Mouse (Mus musculus) midbrain, embryonic 13.5 days (tissue): ENCODE results near the gene Hao1. TPM values are rescaled to one million over a fixed set of nuclear protein-coding genes. Genes with fewer than 3 reads are reported as not detected.

Experiments
- ATAC-seq: fragments of 200-750 bp; cut with Nextera tagmentation; 2 replicates; pipeline ENCODE4 v1.8.0; 2017; ENCODE audit warnings: mild to moderate bottlenecking, moderate TSS enrichment, moderate library complexity
- H3K27ac ChIP-seq: fragments of 300-500 bp; sonication (generic); 2 replicates; pipeline ENCODE4 v1.5.1; 2015; ENCODE audit warnings: inconsistent platforms, mild to moderate bottlenecking, moderate library complexity
- H3K27me3 ChIP-seq: fragments of 300-500 bp; sonication (generic); 2 replicates; pipeline ENCODE4 v1.6.1; 2015; ENCODE audit warnings: mild to moderate bottlenecking, inconsistent platforms
- H3K36me3 ChIP-seq: fragments of 300-500 bp; sonication (generic); 2 replicates; pipeline ENCODE4 v1.6.1; 2015; ENCODE audit warnings: mild to moderate bottlenecking, inconsistent platforms
- H3K4me1 ChIP-seq: fragments of 300-500 bp; sonication (generic); replicated peaks from 2 replicates; pipeline ENCODE4 v1.6.1; 2015; ENCODE audit warnings: inconsistent platforms
- H3K4me2 ChIP-seq: fragments of 300-500 bp; sonication (generic); replicated peaks from 2 replicates; pipeline ENCODE4 v1.6.1; 2015; ENCODE audit warnings: moderate library complexity, mild to moderate bottlenecking, inconsistent platforms
- H3K4me3 ChIP-seq: fragments of 300-500 bp; sonication (generic); replicated peaks from 2 replicates; pipeline ENCODE4 v1.5.1; 2015; ENCODE audit warnings: mild to moderate bottlenecking, inconsistent platforms
- H3K9ac ChIP-seq: fragments of 300-500 bp; sonication (generic); replicated peaks from 2 replicates; pipeline ENCODE4 v1.6.1; 2015; ENCODE audit warnings: mild to moderate bottlenecking, inconsistent platforms
- H3K9me3 ChIP-seq: fragments of 300-500 bp; sonication (generic); 2 replicates; pipeline ENCODE4 v1.6.1; 2016; ENCODE audit warnings: mild to moderate bottlenecking, inconsistent platforms
- WGBS: fragments of 180-500 bp; shearing (Covaris S2); methylation state at CpG from one replicate; pipeline ENCODE4 v1.1.7; 2015; 5-methylcytosine and 5-hydroxymethylcytosine counted together
- polyA plus RNA-seq: library from polyadenylated mRNA; unstranded; fragments of >200 nt; fragmentation: Nextera tagmentation; extraction: Ambion mirVana; gene quantifications from 2 replicates; pipeline ENCODE4 v1.2.1, GENCODE M21; 2015

Hao1 gene
- polyA plus RNA-seq: not detected in 2 replicates

- WGBS: 84% methylated on average over 8 of the region's 8 CpGs
- H3K27ac ChIP-seq: no peak within 1 kb of the TSS
- ATAC-seq: no peak
- H3K4me1 ChIP-seq: no peaks in the 10 kb centered on the region
- no peak within 1 kb of the TSS for H3K4me3 ChIP-seq
- no peaks in the 10 kb centered on the region for H3K27me3 ChIP-seq
- H3K36me3 ChIP-seq: no peaks in the 10 kb centered on the region
- no peaks in the 10 kb centered on the region for H3K9me3 ChIP-seq
- no peak within 1 kb of the TSS for H3K9ac ChIP-seq
- no peak within 1 kb of the TSS for H3K4me2 ChIP-seq
Measured at GRCm38 (mm10) chr2:134554221-134554727, at the start of gene Hao1. Gene Hao1, minus strand, starts transcription at chr2:134554368.

- 98% methylated on average over 6 of the region's 6 CpGs for WGBS
- Histone ChIP-seq H3K4me1 (no peaks in the 10 kb centered on the region), H3K9ac (no peak overlapping the region), H3K27ac (no peak overlapping the region), H3K4me2 (no peak overlapping the region), H3K36me3 (peaks cover 12% of the 10 kb centered on the region), H3K4me3 (no peak overlapping the region), H3K27me3 (no peaks in the 10 kb centered on the region; the same call in 1 of the 2 replicates), H3K9me3 (no peaks in the 10 kb centered on the region)
- peak; percentile 40; the same call in 1 of the 2 replicates for ATAC-seq
Measured at GRCm38 (mm10) chr2:134591081-134591694, 37.0 kb upstream of the Hao1 start.

- H3K27me3 ChIP-seq: no peaks in the 10 kb centered on the region; the same call in 1 of the 2 replicates
- peaks cover 12% of the 10 kb centered on the region; the same call in 1 of the 2 replicates for H3K4me1 ChIP-seq
- H3K27ac ChIP-seq: no peak overlapping the region
- H3K9me3 ChIP-seq: no peaks in the 10 kb centered on the region
- 28% methylated on average over 4 of the region's 4 CpGs for WGBS
- no peak for ATAC-seq
- no peaks in the 10 kb centered on the region for H3K36me3 ChIP-seq
- H3K9ac ChIP-seq: no peak overlapping the region
- H3K4me3 ChIP-seq: no peak overlapping the region
- H3K4me2 ChIP-seq: no peak overlapping the region
Measured at GRCm38 (mm10) chr2:134585243-134585642, 31.1 kb upstream of the Hao1 start.

GRCm38 (mm10) chr2:134559422-134559821 lies 5.3 kb upstream of the Hao1 start:
- H3K9ac ChIP-seq: no peak overlapping the region
- no peaks in the 10 kb centered on the region for H3K36me3 ChIP-seq
- H3K9me3 ChIP-seq: peaks cover 4% of the 10 kb centered on the region
- no peak for ATAC-seq
- no peak overlapping the region for H3K4me2 ChIP-seq
- H3K4me3 ChIP-seq: no peak overlapping the region
- H3K27ac ChIP-seq: no peak overlapping the region
- no peaks in the 10 kb centered on the region for H3K27me3 ChIP-seq
- 90% methylated on average over 3 of the region's 3 CpGs for WGBS
- no peaks in the 10 kb centered on the region for H3K4me1 ChIP-seq

GRCm38 (mm10) chr2:134552358-134552757 lies 1.8 kb downstream of the Hao1 start:
- Histone ChIP-seq H3K27ac (no peak overlapping the region), H3K27me3 (no peaks in the 10 kb centered on the region), H3K9me3 (no peaks in the 10 kb centered on the region), H3K4me2 (no peak overlapping the region), H3K36me3 (no peaks in the 10 kb centered on the region), H3K4me3 (no peak overlapping the region), H3K4me1 (no peaks in the 10 kb centered on the region), H3K9ac (no peak overlapping the region)
- no peak for ATAC-seq

GRCm38 (mm10) chr2:134549770-134550169 lies 4.4 kb downstream of the Hao1 start:
- no peak overlapping the region for H3K9ac ChIP-seq
- H3K36me3 ChIP-seq: no peaks in the 10 kb centered on the region
- ATAC-seq: no peak
- H3K4me2 ChIP-seq: no peak overlapping the region
- no peak overlapping the region for H3K4me3 ChIP-seq
- no peaks in the 10 kb centered on the region for H3K9me3 ChIP-seq
- 21% methylated on average over 4 of the region's 4 CpGs for WGBS
- H3K4me1 ChIP-seq: no peaks in the 10 kb centered on the region
- H3K27ac ChIP-seq: no peak overlapping the region
- H3K27me3 ChIP-seq: no peaks in the 10 kb centered on the region

GRCm38 (mm10) chr2:134545116-134545515 lies 9.1 kb downstream of the Hao1 start:
- no peaks in the 10 kb centered on the region for H3K9me3 ChIP-seq
- H3K27me3 ChIP-seq: no peaks in the 10 kb centered on the region
- ATAC-seq: no peak
- no peaks in the 10 kb centered on the region for H3K36me3 ChIP-seq
- H3K9ac ChIP-seq: no peak overlapping the region
- H3K4me3 ChIP-seq: no peak overlapping the region
- H3K4me2 ChIP-seq: no peak overlapping the region
- no peak overlapping the region for H3K27ac ChIP-seq
- 77% methylated on average over 5 of the region's 5 CpGs for WGBS
- no peaks in the 10 kb centered on the region for H3K4me1 ChIP-seq

- WGBS: 80% methylated on average over 8 of the region's 8 CpGs
- H3K27ac ChIP-seq: no peak overlapping the region
- no peaks in the 10 kb centered on the region for H3K27me3 ChIP-seq
- no peak overlapping the region for H3K4me2 ChIP-seq
- no peak overlapping the region for H3K9ac ChIP-seq
- H3K4me1 ChIP-seq: no peaks in the 10 kb centered on the region
- no peak for ATAC-seq
- no peaks in the 10 kb centered on the region for H3K36me3 ChIP-seq
- H3K4me3 ChIP-seq: no peak overlapping the region
- no peaks in the 10 kb centered on the region for H3K9me3 ChIP-seq
Measured at GRCm38 (mm10) chr2:134544321-134545065, 9.7 kb downstream of the Hao1 start.

GRCm38 (mm10) chr2:134543501-134543900 lies 10.7 kb downstream of the Hao1 start:
- no peak for ATAC-seq
- no peaks in the 10 kb centered on the region for H3K27me3 ChIP-seq
- 77% methylated on average over 2 of the region's 2 CpGs for WGBS

GRCm38 (mm10) chr2:134541019-134541418 lies 13.1 kb downstream of the Hao1 start:
- WGBS: 83% methylated on average over 5 of the region's 5 CpGs
- Histone ChIP-seq H3K4me3 (no peak overlapping the region), H3K27me3 (no peaks in the 10 kb centered on the region), H3K4me2 (no peak overlapping the region), H3K36me3 (no peaks in the 10 kb centered on the region), H3K27ac (no peak overlapping the region), H3K9ac (no peak overlapping the region), H3K9me3 (no peaks in the 10 kb centered on the region), H3K4me1 (no peaks in the 10 kb centered on the region)
- no peak for ATAC-seq

More at GRCm38 (mm10) chr2:134543501-134543900, 10.7 kb downstream of the Hao1 start:
- Histone ChIP-seq H3K27ac (no peak overlapping the region), H3K4me2 (no peak overlapping the region), H3K4me1 (no peaks in the 10 kb centered on the region), H3K36me3 (no peaks in the 10 kb centered on the region), H3K9ac (no peak overlapping the region), H3K9me3 (no peaks in the 10 kb centered on the region), H3K4me3 (no peak overlapping the region)

- Histone ChIP-seq H3K9ac (no peak overlapping the region), H3K4me3 (no peak overlapping the region)
- WGBS: 82% methylated on average over 4 of the region's 4 CpGs
Measured at GRCm38 (mm10) chr2:134538451-134538850, 15.7 kb downstream of the Hao1 start.

GRCm38 (mm10) chr2:134528122-134528810 lies 25.9 kb downstream of the Hao1 start:
- H3K4me1 ChIP-seq: no peaks in the 10 kb centered on the region
- H3K27me3 ChIP-seq: no peaks in the 10 kb centered on the region
- no peaks in the 10 kb centered on the region for H3K36me3 ChIP-seq
- H3K9me3 ChIP-seq: no peaks in the 10 kb centered on the region
- no peak overlapping the region for H3K4me3 ChIP-seq
- ATAC-seq: peak; percentile 66; the same call in 1 of the 2 replicates
- no peak overlapping the region for H3K27ac ChIP-seq
- H3K9ac ChIP-seq: no peak overlapping the region
- H3K4me2 ChIP-seq: no peak overlapping the region
- 81% methylated on average over 7 of the region's 7 CpGs for WGBS

More at GRCm38 (mm10) chr2:134538451-134538850, 15.7 kb downstream of the Hao1 start:
- Histone ChIP-seq H3K27ac (no peak overlapping the region), H3K4me2 (no peak overlapping the region), H3K36me3 (no peaks in the 10 kb centered on the region), H3K4me1 (no peaks in the 10 kb centered on the region), H3K9me3 (no peaks in the 10 kb centered on the region), H3K27me3 (no peaks in the 10 kb centered on the region)
- no peak for ATAC-seq
